Mouse (Mus musculus) embryonic fibroblast, embryonic 13.5 days (primary cell): Measurements from ENCODE around the gene Lhx9. TPM values are rescaled to one million over a fixed set of nuclear protein-coding genes. Genes with fewer than 3 reads are reported as not detected.

Experiments
- H3K27ac ChIP-seq: 2 replicates; pipeline ENCODE4 v1.5.1; 2012; ENCODE audit warnings: low read length, control low read depth, inconsistent platforms; ENCODE audit not compliant: insufficient read depth
- H3K4me1 ChIP-seq: 2 replicates; pipeline ENCODE4 v1.6.1; 2011; ENCODE audit warnings: low read length; ENCODE audit not compliant: control insufficient read depth, insufficient read depth
- H3K4me3 ChIP-seq: 2 replicates; pipeline ENCODE4 v1.5.1; 2011; ENCODE audit warnings: mild to moderate bottlenecking, control low read depth, low read length; ENCODE audit not compliant: insufficient read depth
- CTCF ChIP-seq: IDR thresholded peaks from 2 replicates; pipeline ENCODE4 v1.5.1; 2011; ENCODE audit warnings: mild to moderate bottlenecking, control low read depth, low read length, moderate library complexity, borderline replicate concordance; ENCODE audit not compliant: insufficient read depth
- POLR2A ChIP-seq: IDR thresholded peaks from 2 replicates; pipeline ENCODE4 v1.6.1; 2011; ENCODE audit warnings: low read depth, mild to moderate bottlenecking, control low read depth, low read length, moderate library complexity
- polyA plus RNA-seq: library from polyadenylated mRNA; stranded (reverse); fragments of >200 nt; gene quantifications from 2 replicates; pipeline ENCODE4 v1.2.4, GENCODE M21; 2011; ENCODE audit warnings: low read depth; ENCODE audit not compliant: missing spikeins, insufficient read length

The Lhx9 gene
- polyA plus RNA-seq, 1 experiment, result 18.7 TPM

- H3K4me1 ChIP-seq, result no peaks in the 10 kb centered on the region
- TF ChIP-seq CTCF (no peak), POLR2A (no peak)
- H3K27ac ChIP-seq, result no peak overlapping the region
- peak overlapping the region; percentile 52 for H3K4me3 ChIP-seq
Measured at GRCm38 (mm10) chr1:138840440-138841305, 7.7 kb downstream of the Lhx9 start.

- no peak overlapping the region for H3K27ac ChIP-seq
- H3K4me3 ChIP-seq, result peak overlapping the region; percentile 27
- no peaks in the 10 kb centered on the region for H3K4me1 ChIP-seq
- TF ChIP-seq POLR2A, result no peak
- TF ChIP-seq CTCF, result no peak
Measured at GRCm38 (mm10) chr1:138839809-138840430, 8.5 kb downstream of the Lhx9 start.

DNA sequence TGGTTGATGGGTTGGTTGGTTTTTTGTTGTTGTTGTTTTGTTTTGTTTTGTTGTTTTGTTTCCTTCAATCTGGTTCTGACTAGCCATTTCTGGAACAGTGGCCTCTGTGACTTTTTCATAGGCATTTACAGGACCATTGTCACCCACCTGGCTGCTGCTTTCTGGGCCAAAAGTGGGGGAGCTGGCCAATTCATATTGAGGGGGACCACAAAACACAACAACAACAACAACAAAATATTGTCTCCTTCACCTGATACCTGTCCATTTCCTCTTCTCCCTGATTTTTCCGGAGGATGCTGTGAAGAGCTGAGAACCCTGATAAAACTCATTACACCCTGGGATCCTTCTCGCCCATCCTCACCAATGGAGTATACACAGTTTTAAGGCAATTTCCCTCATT, 9.1 kb downstream of the Lhx9 start:
- H3K4me3 ChIP-seq, result no peak overlapping the region
- H3K27ac ChIP-seq, result no peak overlapping the region
- TF ChIP-seq POLR2A, result no peak
- no peak for TF ChIP-seq CTCF
- no peaks in the 10 kb centered on the region for H3K4me1 ChIP-seq

DNA sequence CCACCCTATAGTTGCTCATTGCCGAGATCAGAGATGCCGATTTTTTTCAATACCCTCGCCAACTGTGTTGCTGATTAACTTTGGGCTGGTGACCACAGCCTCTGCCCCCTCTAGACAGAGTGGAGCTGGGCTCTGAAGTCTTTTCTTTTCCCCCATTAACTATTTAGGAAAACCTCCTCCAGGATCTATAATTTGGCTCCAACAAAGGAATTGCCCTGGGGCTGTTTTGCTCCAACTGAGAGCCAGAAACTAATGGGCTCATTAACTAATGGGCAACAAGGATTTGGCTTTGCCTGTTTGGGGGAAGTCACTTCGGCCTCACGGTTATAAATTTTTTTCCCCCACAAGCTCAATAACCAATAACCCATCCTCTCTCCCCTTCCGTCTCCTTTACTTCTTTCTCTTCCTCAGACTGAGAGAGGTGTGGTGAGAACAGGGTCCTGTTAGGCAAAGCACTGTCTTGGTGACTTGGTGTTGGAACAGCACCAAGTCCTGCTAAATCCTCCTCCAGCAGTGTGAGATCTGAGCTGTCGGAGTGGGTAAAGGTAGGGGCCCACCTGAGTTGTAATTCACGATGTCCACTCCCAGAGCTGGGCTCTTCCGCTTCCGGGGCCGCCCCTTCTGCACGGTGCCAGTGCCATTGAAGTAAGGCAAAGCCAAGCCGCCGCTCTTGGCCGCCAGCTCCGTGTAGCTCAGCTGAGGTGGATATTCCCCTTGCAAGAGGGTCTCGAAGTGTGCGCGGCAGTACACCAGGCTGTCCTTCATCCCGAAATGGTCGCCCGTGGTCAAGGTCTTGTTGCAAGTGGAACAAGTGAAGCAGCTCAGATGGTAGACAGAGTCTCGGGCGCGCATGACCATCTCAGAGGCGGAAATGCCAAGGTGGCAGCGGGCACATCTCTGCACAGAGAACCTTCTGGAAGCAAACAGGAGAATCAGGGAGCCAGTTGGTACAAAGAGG, 10.3 kb downstream of the Lhx9 start:
- Histone ChIP-seq H3K27ac (no peak overlapping the region), H3K4me1 (no peaks in the 10 kb centered on the region)

DNA sequence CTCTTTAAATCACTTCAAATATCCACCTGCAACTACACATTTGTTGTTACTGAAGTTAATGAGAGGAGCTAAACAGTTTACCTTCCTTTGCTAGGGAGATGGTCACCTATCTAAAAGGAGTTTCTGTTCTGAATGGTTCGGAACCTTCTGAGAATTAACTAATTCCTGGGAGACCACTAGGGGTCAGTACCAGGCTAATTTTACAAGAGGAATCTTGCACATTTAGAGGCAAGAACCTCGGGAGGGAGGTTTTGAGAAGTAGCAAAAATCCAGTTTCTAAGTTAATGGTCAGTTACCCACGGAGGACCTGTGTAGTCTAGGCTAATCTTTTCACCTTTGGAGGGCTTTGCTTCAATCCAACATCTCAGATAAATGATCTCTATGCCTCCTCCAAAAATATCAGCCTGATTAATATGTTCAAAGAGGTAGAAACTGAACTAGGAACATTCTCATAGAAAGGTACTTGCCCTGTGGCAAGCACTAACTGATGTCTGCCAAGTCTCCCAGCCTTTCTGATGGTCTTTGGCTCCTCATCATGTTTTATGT, 12.9 kb downstream of the Lhx9 start:
- TF ChIP-seq CTCF (no peak), POLR2A (no peak)
- Histone ChIP-seq H3K4me1 (no peaks in the 10 kb centered on the region), H3K27ac (no peak overlapping the region), H3K4me3 (no peak overlapping the region)

More for the DNA sequence above, 10.3 kb downstream of the Lhx9 start:
- no peak for TF ChIP-seq POLR2A
- TF ChIP-seq CTCF, result no peak
- no peak overlapping the region; the same call in 1 of the 2 replicates for H3K4me3 ChIP-seq

- TF ChIP-seq POLR2A (peak; percentile 34; the same call in 1 of the 2 replicates), CTCF (no peak)
- H3K4me3 ChIP-seq, result peak overlapping the region; percentile 36
Measured at GRCm38 (mm10) chr1:138831309-138831708, 17.1 kb downstream of the Lhx9 start.

GRCm38 (mm10) chr1:138826841-138827240, 21.5 kb downstream of the Lhx9 start:
- Histone ChIP-seq H3K4me3 (no peak overlapping the region), H3K27ac (peak overlapping the region; percentile 88), H3K4me1 (peaks cover 5% of the 10 kb centered on the region)
- TF ChIP-seq POLR2A (no peak), CTCF (no peak)

More at GRCm38 (mm10) chr1:138831309-138831708, 17.1 kb downstream of the Lhx9 start:
- no peak overlapping the region for H3K27ac ChIP-seq
- peaks cover 5% of the 10 kb centered on the region for H3K4me1 ChIP-seq

DNA sequence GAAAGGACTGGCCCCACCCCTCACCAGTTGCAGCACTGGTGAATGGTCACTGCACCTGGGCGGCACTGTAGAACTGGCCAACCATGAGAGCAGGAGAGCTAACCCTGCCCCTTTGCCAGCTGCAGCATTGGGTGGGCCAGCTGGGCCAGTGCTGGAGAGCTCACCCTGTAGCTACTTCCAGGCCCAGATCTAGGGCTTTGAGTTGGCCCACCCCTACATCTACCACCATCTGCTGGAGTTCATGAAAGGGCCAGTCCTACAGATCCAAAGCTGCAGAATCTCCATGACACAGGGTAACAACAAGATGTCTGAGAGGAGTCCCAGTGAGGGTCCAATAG, 25.4 kb downstream of the Lhx9 start:
- Histone ChIP-seq H3K27ac (no peak overlapping the region), H3K4me3 (no peak overlapping the region), H3K4me1 (peaks cover 5% of the 10 kb centered on the region)
- no peak for TF ChIP-seq POLR2A
- TF ChIP-seq CTCF, result no peak

DNA sequence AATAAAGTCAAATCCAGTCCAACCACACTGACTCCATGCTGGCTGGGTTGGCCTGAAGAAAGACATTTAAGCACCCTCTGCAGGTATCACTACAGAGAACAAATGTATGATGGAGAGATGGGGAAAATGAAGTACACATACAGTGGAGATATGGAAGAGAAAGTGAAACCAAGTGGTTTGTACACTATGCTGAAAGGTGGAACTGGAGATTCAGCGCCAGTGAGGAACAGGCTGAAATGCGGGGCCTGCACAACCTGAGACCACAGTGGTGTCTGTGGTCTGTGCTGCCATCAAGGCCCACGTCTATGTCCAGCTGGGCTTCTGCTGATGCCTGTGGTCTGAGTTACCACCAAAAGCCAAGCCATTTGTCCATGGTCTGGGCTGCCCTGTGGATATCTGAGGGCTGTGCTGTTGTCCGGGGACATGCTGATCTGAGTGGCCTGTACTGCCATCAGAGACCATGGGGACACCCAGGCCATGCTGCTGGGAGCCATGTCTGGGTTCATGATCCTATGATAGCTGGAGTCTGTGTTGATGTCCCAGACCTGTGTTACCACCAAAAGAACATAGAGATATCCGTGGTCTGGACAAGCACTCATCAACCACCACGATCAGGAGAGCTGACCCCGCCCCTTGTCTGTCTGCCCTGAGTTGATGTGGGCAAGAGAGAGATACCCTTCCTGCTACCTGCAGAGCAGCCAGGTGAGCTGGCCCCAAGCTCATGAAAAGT, 26.0 kb downstream of the Lhx9 start:
- Histone ChIP-seq H3K27ac (no peak overlapping the region), H3K4me3 (no peak overlapping the region), H3K4me1 (peaks cover 5% of the 10 kb centered on the region)
- no peak for TF ChIP-seq POLR2A
- TF ChIP-seq CTCF, result no peak
